Mouse (Mus musculus) hindbrain, embryonic 13.5 days (tissue): Measurements from ENCODE around the gene Jak2. TPM values are rescaled to one million over a fixed set of nuclear protein-coding genes. Genes with fewer than 3 reads are reported as not detected.
A peak's percentile ranks its signal among the peaks of the same experiment; 100 is the strongest.

ENCODE experiments used
- ATAC-seq: fragments of 200-750 bp; cut with Nextera tagmentation; 2 replicates; pipeline ENCODE4 v1.8.0; 2017; ENCODE audit warnings: moderate TSS enrichment; ENCODE audit not compliant: low FRiP score
- H3K27ac ChIP-seq: fragments of 300-500 bp; sonication (generic); 2 replicates; pipeline ENCODE4 v1.5.1; 2015; ENCODE audit warnings: inconsistent platforms, mild to moderate bottlenecking, moderate library complexity
- H3K27me3 ChIP-seq: fragments of 300-500 bp; sonication (generic); 2 replicates; pipeline ENCODE4 v1.6.1; 2015; ENCODE audit warnings: mild to moderate bottlenecking, inconsistent platforms
- H3K36me3 ChIP-seq: fragments of 300-500 bp; sonication (generic); 2 replicates; pipeline ENCODE4 v1.6.1; 2015; ENCODE audit warnings: mild to moderate bottlenecking, inconsistent platforms
- H3K4me1 ChIP-seq: fragments of 300-500 bp; sonication (generic); replicated peaks from 2 replicates; pipeline ENCODE4 v1.6.1; 2015; ENCODE audit warnings: inconsistent platforms
- H3K4me2 ChIP-seq: fragments of 300-500 bp; sonication (generic); 2 replicates; pipeline ENCODE4 v1.6.1; 2015; ENCODE audit warnings: inconsistent platforms, mild to moderate bottlenecking, moderate library complexity
- H3K4me3 ChIP-seq: fragments of 300-500 bp; sonication (generic); 2 replicates; pipeline ENCODE4 v1.5.1; 2015; ENCODE audit warnings: mild to moderate bottlenecking, inconsistent platforms
- H3K9ac ChIP-seq: fragments of 300-500 bp; sonication (generic); 2 replicates; pipeline ENCODE4 v1.6.1; 2015; ENCODE audit warnings: mild to moderate bottlenecking, inconsistent platforms
- H3K9me3 ChIP-seq: fragments of 300-500 bp; sonication (generic); 2 replicates; pipeline ENCODE4 v1.6.1; 2016; ENCODE audit warnings: inconsistent platforms
- WGBS: fragments of 180-500 bp; shearing (Covaris S2); methylation state at CpG from one replicate; pipeline ENCODE4 v1.1.7; 2015; 5-methylcytosine and 5-hydroxymethylcytosine counted together
- polyA plus RNA-seq: library from polyadenylated mRNA; unstranded; fragments of >200 nt; fragmentation: Nextera tagmentation; extraction: Ambion mirVana; gene quantifications from 2 replicates; pipeline ENCODE4 v1.2.1, GENCODE M21; 2015

Jak2 gene
- polyA plus RNA-seq, 1 experiment from 2014 or later: 12.3 TPM

- WGBS: 5% methylated on average over 20 of the region's 20 CpGs
- peak overlapping the region; percentile 51 for H3K4me2 ChIP-seq
- no peak overlapping the region for H3K9ac ChIP-seq
- peaks cover 16% of the 10 kb centered on the region for H3K4me1 ChIP-seq
- H3K9me3 ChIP-seq: no peaks in the 10 kb centered on the region
- ATAC-seq: peak; percentile 77
- peaks cover 27% of the 10 kb centered on the region for H3K36me3 ChIP-seq
- H3K4me3 ChIP-seq: peak overlapping the region; percentile 15; the same call in 1 of the 2 replicates
- no peak overlapping the region for H3K27ac ChIP-seq
- H3K27me3 ChIP-seq: no peaks in the 10 kb centered on the region
Measured at GRCm38 (mm10) chr19:29354895-29355877, 103.6 kb downstream of the Jak2 start.

GRCm38 (mm10) chr19:29356281-29356680 lies 104.7 kb downstream of the Jak2 start:
- no peak for ATAC-seq
- peaks cover 22% of the 10 kb centered on the region for H3K4me1 ChIP-seq
- no peak overlapping the region for H3K4me2 ChIP-seq
- H3K36me3 ChIP-seq: peaks cover 26% of the 10 kb centered on the region
- H3K27me3 ChIP-seq: no peaks in the 10 kb centered on the region
- H3K9me3 ChIP-seq: no peaks in the 10 kb centered on the region
- H3K27ac ChIP-seq: no peak overlapping the region
- 93% methylated on average over 11 of the region's 11 CpGs for WGBS
- no peak overlapping the region for H3K4me3 ChIP-seq
- no peak overlapping the region for H3K9ac ChIP-seq

- 83% methylated on average over 5 of the region's 5 CpGs for WGBS
- H3K4me1 ChIP-seq: peaks cover 26% of the 10 kb centered on the region
- peak overlapping the region; percentile 64 for H3K4me2 ChIP-seq
- H3K9me3 ChIP-seq: no peaks in the 10 kb centered on the region
- no peak for ATAC-seq
- 0 out of 2 replicates have a peak overlapping the region, but pooled peaks have one; percentile 87 for H3K9ac ChIP-seq
- H3K4me3 ChIP-seq: no peak overlapping the region
- no peaks in the 10 kb centered on the region for H3K27me3 ChIP-seq
- peaks cover 23% of the 10 kb centered on the region for H3K36me3 ChIP-seq
- no peak overlapping the region for H3K27ac ChIP-seq
Measured at GRCm38 (mm10) chr19:29360251-29360650, 108.6 kb downstream of the Jak2 start.

- Histone ChIP-seq H3K9ac (peak overlapping the region; percentile 87), H3K4me2 (peak overlapping the region; percentile 64), H3K27ac (peak overlapping the region; percentile 77)
Measured at GRCm38 (mm10) chr19:29361468-29362130, 110.0 kb downstream of the Jak2 start.

GRCm38 (mm10) chr19:29362173-29362930 lies 110.7 kb downstream of the Jak2 start:
- ATAC-seq: peak; percentile 60
- Histone ChIP-seq H3K27ac (peak overlapping the region; percentile 77), H3K36me3 (peaks cover 16% of the 10 kb centered on the region), H3K9ac (peak overlapping the region; percentile 87), H3K4me1 (peaks cover 23% of the 10 kb centered on the region), H3K4me2 (peak overlapping the region; percentile 64), H3K4me3 (peak overlapping the region; percentile 75), H3K9me3 (no peaks in the 10 kb centered on the region), H3K27me3 (no peaks in the 10 kb centered on the region)
- 50% methylated on average over 13 of the region's 13 CpGs for WGBS

More at GRCm38 (mm10) chr19:29361468-29362130, 110.0 kb downstream of the Jak2 start:
- no peaks in the 10 kb centered on the region for H3K9me3 ChIP-seq
- H3K36me3 ChIP-seq: peaks cover 19% of the 10 kb centered on the region
- peaks cover 22% of the 10 kb centered on the region for H3K4me1 ChIP-seq
- WGBS: 2% methylated on average over 33 of the region's 33 CpGs
- H3K27me3 ChIP-seq: no peaks in the 10 kb centered on the region
- peak overlapping the region; percentile 75 for H3K4me3 ChIP-seq
- ATAC-seq: peak; percentile 100

Other genes starting within 250 kb of the Jak2 start
- gene Ak3, start 203.9 kb upstream of the Jak2 start, polyA plus RNA-seq: 60.7 and 61.6 TPM in 2 replicates
- gene Rcl1, start 150.5 kb upstream of the Jak2 start, polyA plus RNA-seq: 27.6 and 30.6 TPM in 2 replicates
- gene Insl6, start 73.5 kb downstream of the Jak2 start, polyA plus RNA-seq: 2.9 and 3.8 TPM in 2 replicates
- gene Rln1, start 82.8 kb downstream of the Jak2 start, polyA plus RNA-seq: 1.7 and 2.3 TPM in 2 replicates
- gene Plgrkt, start 115.6 kb downstream of the Jak2 start, polyA plus RNA-seq: 87.9 and 92.1 TPM in 2 replicates
- 0.38 and 0.40 TPM in 2 replicates for gene Cd274, start 115.6 kb downstream of the Jak2 start, polyA plus RNA-seq
- gene Pdcd1lg2, start 159.1 kb downstream of the Jak2 start, polyA plus RNA-seq: not detected in 2 replicates